Mouse (Mus musculus): ENCODE measurements around the gene Dtd1.
A peak's percentile ranks its signal among the peaks of the same experiment; 100 is the strongest.
"Not testable (repeated sequence)": the region's sequence is repeated elsewhere in the genome, so short reads cannot be mapped to it uniquely, and the experiment has no call there.

The Dtd1 gene

GRCm38 (mm10) chr2:144599831-144600687 lies at the start of gene Dtd1:
Dtd1 (plus strand) TSS chr2:144599897.
- peak; percentile 73 to 83 for DNase-seq (ENCODE audit: low spot score in 2 of 2)

- DNase-seq (ENCODE audit: low spot score in 2 of 2): peak; percentile 53 to 68
These were observed 49.2 kb upstream of the Dtd1 start, which contains the start of gene Rbbp9 for GRCm38 (mm10) chr2:144550529-144550928. Rbbp9 (minus strand) TSS chr2:144550869.

- no peak for DNase-seq (ENCODE audit: low spot score in 2 of 2)
These were observed 45.8 kb upstream of the Dtd1 start for GRCm38 (mm10) chr2:144553905-144554304.

GRCm38 (mm10) chr2:144555286-144555819 lies 44.3 kb upstream of the Dtd1 start:
- no peak for DNase-seq (ENCODE audit: low spot score in 2 of 2)

GRCm38 (mm10) chr2:144555820-144556552 lies 43.7 kb upstream of the Dtd1 start, which contains the start of gene Sec23b:
Sec23b (plus strand) TSS chr2:144556229.
- DNase-seq (ENCODE audit: low spot score in 2 of 2): peak; percentile 94 to 97

GRCm38 (mm10) chr2:144588723-144589122 lies 11.0 kb upstream of the Dtd1 start:
- DNase-seq (ENCODE audit: low spot score in 2 of 2): no peak

- DNase-seq (ENCODE audit: low spot score in 2 of 2): not testable (repeated sequence)
These were observed 6.7 kb upstream of the Dtd1 start for GRCm38 (mm10) chr2:144593036-144593435.

- peak; percentile 76 to 77 for DNase-seq (ENCODE audit: low spot score in 2 of 2)
These were observed 5.6 kb upstream of the Dtd1 start, which contains the start of gene Smim26 for GRCm38 (mm10) chr2:144593951-144594651. Smim26 (plus strand) TSS chr2:144594054.

- DNase-seq (ENCODE audit: low spot score in 2 of 2): no peak
These were observed 1.7 kb upstream of the Dtd1 start for GRCm38 (mm10) chr2:144598006-144598405.

GRCm38 (mm10) chr2:144601576-144601975 lies 1.9 kb downstream of the Dtd1 start:
- DNase-seq (ENCODE audit: low spot score in 2 of 2): no peak

- no peak for DNase-seq (ENCODE audit: low spot score in 2 of 2)
These were observed 14.3 kb downstream of the Dtd1 start for GRCm38 (mm10) chr2:144613956-144614355.

- DNase-seq (ENCODE audit: low spot score in 2 of 2): no peak
These were observed 17.6 kb downstream of the Dtd1 start for GRCm38 (mm10) chr2:144617074-144617874.

- no peak for DNase-seq (ENCODE audit: low spot score in 2 of 2)
These were observed 21.8 kb downstream of the Dtd1 start for GRCm38 (mm10) chr2:144621491-144621890.

GRCm38 (mm10) chr2:144633551-144633950 lies 33.9 kb downstream of the Dtd1 start:
- no peak for DNase-seq (ENCODE audit: low spot score in 2 of 2)

- DNase-seq (ENCODE audit: low spot score in 2 of 2): no peak
These were observed 34.5 kb downstream of the Dtd1 start for GRCm38 (mm10) chr2:144634231-144634630.

- DNase-seq (ENCODE audit: low spot score in 2 of 2): no peak
These were observed 35.0 kb downstream of the Dtd1 start for GRCm38 (mm10) chr2:144634729-144635128.

- peak; percentile 31 to 66 for DNase-seq (ENCODE audit: low spot score in 2 of 2)
These were observed 36.1 kb downstream of the Dtd1 start for GRCm38 (mm10) chr2:144635644-144636320.

- no peak for DNase-seq (ENCODE audit: low spot score in 2 of 2)
These were observed 37.5 kb downstream of the Dtd1 start for GRCm38 (mm10) chr2:144637204-144637603.

- no peak for DNase-seq (ENCODE audit: low spot score in 2 of 2)
These were observed 38.1 kb downstream of the Dtd1 start for GRCm38 (mm10) chr2:144637671-144638395.

- no peak for DNase-seq (ENCODE audit: low spot score in 2 of 2)
These were observed 39.0 kb downstream of the Dtd1 start for GRCm38 (mm10) chr2:144638719-144639118.

Data from frontal cortex, postnatal 14 days (tissue).